Mouse (Mus musculus): Measurements from ENCODE around the gene Ccdc141. TPM values are rescaled to one million over a fixed set of nuclear protein-coding genes. Genes with fewer than 3 reads are reported as not detected.

The Ccdc141 gene
- polyA plus RNA-seq (2012; rRNA removed): 4.4 and 6.0 TPM in 2 replicates

DNA sequence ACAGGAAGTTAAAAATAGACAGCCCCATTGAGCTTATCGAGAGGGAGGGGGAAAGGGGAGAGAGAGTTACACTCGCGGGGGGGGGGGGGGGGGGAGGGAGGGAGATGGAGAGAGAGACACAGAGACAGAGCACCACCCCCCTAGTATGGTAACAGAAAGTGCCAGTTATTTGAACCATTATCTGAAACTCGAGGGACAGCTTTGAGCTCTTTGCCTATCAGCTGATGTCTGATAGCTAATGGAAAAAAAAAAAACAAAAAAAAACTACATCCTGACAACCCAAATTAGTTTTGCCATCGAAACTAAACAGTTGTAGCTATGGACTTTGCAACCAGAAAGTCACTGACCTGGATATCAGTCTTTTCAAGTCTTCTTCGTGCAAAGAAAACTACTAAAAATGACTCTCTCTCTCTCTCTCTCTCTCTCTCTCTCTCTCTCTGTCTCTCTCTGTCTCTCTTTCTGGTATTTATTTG, at the start of gene Ccdc141:
TSS of gene Ccdc141 (minus strand) at position 4 of the 473 bp plus-strand sequence.

GRCm38 (mm10) chr2:76982391-76983145, 187.9 kb downstream of the Ccdc141 start, which contains the start of gene Ttn:
TSS of gene Ttn (minus strand) at chr2:76982547.

Other genes with a start within 250 kb of the Ccdc141 start
- 0.11 and 4.0 TPM in 2 replicates for gene Ttn, start 188.1 kb downstream of the Ccdc141 start, polyA plus RNA-seq (2012; rRNA removed)
- 47.6 and 53.4 TPM in 2 replicates for gene Sestd1, start 110.0 kb upstream of the Ccdc141 start, polyA plus RNA-seq (2012; rRNA removed)